Mouse (Mus musculus): ENCODE measurements around the gene Apol6.
"Not testable (repeated sequence)": the region's sequence is repeated elsewhere in the genome, so short reads cannot be mapped to it uniquely, and the experiment has no call there.

Gene Apol6

DNA sequence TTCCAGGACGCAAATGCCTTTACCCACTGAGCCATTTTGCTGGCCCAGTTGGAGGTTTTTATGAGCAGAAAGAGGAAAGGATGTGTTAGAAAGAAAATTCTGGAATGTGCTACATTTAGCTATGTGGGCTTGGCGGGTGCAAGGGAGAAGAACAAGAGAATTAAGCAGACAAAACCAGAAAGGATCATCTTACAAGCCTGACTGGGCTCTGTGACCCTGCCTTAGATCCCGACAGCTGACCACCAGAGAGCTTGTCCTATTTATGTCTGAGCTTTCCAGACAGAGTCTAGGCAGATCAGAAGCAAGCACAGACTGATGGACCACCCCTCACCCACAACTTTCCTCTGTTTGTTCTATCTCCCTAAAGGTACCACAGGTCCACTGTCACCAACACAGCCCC, 13.3 kb upstream of the Apol6 start:
- DNase-seq (ENCODE audit: low spot score) = no peak

DNA sequence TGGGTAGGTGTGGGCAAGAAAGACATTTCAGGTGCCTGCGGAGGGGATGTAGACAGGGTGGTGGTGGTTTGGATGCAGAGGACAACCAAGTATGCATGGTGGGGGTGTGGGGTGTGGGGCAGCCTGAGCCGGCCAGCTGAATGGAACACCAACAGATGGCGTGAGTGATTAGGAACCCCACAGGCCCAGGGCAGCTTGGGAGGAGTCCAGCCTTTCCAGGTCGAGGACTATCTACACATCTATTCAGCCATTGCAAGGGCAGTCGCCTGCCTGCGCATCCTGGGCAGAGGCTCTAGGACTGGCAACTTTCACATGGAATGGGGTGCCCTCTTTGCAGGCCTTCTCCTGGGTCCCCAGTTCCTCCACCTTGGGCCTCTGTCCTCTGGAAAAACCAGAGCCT, 10.0 kb upstream of the Apol6 start:
- no peak for DNase-seq (ENCODE audit: low spot score)

DNA sequence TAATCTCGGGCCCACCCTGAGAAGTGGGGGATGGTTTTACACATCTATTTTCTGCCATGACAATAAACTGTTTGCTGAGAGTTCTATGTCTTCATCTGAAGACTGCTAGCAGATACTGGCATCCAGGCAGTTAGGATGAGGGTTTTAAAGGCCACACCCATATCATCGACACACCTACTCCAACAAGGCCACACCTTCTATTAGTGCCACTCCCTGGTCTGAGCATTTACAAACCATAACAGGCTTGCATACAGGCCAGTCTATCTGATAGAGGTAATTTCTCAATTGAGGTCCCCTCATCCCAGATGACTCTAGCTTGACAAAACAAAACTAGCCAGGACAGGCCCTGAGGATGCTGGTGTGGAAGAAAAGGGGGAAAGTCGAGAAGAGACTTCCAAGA, 8.9 kb upstream of the Apol6 start:
- DNase-seq (ENCODE audit: low spot score) = no peak

DNA sequence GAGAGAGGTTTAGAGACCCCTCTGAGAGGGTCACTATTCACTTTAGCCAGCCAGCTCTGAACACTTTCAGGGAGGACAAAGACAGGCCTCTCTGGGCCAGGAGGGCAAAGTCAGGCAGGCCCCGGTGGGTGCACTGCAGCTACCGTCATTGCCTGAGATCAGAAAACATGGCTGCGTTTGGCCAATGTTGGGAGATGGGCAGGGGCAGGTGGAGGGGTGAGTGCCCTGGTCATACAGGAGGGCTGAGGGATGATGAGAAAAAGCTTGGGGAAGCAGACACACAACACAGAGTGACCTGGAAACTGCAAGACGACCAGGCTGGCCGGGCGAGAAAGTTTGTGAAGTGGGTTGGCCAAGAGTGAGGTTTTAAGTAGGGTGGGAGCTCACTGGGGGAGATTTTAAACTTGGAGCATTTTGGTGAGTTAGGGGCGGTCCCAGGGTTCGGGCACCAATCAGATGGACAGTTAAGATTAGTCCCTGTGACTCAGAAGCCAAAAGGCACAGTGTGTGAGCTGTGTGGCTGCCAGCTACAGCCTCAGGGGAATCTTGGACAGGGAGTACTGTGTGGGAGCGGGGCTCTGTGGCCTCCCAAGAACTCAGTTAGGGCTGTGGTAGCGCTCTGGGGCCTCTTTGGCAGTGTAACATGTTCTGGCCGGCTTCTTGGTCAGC, 8.1 kb upstream of the Apol6 start:
- no peak for DNase-seq (ENCODE audit: low spot score)

DNA sequence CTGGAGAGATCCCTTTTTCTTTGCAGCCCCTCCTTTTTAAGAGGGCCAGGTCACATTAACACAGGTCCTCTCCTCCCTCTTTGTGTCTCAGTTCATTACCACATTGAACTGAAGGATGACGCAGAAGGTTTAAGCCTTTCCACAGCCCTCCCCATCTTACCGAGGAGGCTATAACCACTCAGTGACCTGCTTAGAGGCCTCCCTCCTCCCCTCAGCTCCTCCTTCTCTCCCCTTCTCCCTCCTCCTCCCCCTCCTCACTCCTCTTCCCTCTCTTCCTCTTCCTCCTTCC, 7.6 kb upstream of the Apol6 start:
- DNase-seq (ENCODE audit: low spot score) = no peak

DNA sequence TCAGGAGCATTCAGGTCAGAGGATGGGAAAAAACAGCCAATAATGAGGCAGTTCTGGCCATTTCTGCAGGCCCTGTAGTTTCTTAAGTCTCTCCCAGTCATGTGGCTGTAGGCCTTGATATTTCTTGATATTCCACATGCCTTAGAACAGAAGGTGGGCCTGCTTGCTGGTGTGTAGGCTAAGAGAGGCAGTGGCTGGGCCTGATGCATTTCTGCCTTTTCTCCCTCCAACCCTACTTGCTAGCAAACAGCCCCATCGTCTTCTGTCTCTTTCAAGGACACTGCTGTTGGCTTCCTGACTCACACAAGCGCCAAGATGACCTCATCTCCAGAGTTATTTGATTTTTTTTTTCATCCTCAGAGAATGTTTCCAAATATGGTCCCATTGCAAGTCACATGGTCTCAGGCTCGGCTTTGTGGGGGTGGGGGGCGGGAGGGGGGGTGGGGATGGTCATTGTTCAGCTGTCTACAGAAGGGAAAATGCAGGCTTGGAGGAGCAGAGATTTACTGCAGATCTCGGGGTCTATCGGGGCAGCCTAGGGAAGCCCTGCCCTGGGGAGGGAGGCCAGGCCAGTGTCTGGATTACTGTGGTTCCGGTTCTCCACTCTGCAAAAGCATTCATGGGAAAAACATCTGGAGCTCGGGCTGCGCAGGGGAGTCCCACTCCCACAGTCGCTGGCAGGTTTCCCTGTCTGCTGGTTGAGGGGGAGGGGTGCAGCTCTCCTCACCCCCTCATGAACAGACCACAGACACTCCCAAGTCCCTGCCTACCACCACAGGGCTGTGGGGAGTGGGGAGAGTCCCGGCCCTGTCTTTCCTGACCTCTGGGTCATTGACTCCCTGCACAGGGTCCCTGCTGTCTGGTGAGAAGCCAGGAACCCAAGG, 7.0 kb upstream of the Apol6 start:
- DNase-seq (ENCODE audit: low spot score) = no peak

DNA sequence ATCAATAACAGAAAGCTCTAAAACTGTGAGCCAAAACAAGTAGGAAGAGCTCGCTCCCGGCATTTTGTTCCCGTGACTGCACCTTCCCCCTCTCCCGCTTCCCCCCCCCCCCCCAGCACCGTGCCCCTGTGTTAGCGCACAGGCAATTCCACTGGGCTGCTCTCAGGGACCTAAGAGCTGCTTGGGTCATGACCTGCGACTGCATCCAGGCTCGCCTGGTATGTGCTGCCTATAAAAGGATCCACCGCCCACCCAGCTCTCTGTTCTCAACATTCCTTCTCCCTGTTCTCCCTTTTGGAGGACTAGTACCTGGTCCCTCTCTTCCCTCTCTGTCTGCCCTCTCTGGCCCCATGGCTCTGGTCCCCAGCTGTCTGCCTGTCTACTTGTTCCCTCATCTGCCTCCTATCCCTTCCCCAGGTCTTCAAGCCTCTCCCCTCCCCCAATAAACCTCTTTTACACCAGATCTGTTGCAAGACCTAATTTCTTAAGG, 5.3 kb upstream of the Apol6 start:
- no peak for DNase-seq (ENCODE audit: low spot score)

DNA sequence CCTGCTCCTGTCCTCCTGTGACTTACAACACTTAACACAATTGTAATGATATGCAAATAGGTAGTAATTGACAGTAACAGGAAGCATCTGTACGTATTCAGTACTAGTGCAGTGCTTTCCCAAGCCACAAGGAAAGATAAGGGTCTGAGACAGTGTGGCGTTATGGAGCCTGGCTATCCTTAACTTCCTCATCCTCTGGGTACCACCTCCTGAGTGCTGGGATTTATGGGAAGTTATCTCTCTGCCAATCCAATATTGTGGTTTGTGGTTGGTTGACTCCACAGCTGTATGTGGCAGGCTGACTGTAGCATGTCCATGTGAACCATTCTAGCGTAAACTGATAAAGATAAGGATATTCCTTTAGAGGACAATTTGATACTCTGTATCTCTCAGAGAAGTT, 3.7 kb upstream of the Apol6 start:
- DNase-seq (ENCODE audit: low spot score) = no peak

DNA sequence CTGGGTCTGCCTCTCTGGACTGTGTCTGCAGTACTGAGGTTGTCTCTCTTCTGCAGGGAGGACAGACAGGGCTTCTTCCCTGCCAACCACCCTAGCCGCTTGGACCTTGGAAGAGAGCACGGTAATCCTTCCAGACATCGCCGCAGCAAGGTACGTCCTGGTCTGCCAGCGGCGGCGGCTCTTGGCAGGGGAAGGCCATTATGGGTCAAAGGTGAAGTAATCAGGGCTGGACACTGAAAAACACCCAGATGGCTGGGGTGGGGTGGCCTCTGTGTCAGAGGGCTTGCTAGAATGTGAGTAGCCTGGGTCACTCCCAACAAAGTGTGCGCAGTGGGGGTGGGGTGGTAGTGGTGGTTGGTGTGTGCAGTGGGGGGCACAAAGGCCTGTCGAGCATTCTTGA, 1.1 kb downstream of the Apol6 start:
- no peak for DNase-seq (ENCODE audit: low spot score)

DNA sequence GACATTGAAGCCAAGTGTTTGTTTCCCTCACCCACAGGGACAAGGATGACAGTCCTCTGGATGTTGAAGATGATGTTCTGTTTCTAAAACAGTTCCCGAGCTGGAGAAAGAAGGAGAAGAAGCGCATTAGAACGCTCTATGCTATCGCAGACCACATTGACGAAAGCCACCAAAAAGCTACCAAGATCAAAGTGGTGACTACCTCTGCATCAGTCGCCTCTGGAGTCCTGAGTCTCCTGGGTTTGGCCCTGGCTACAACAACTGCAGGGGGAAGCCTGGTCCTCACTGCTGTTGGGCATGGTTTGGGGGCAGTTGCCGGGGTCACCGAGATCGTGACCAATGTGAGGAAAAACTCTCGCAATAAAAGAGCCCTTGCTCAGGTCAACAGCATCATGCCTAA, 6.0 kb downstream of the Apol6 start, which contains the start of gene Mb:
Gene Mb, minus strand, starts transcription at position 101 of the 400 bp plus-strand sequence.
- no peak for DNase-seq (ENCODE audit: low spot score)

DNA sequence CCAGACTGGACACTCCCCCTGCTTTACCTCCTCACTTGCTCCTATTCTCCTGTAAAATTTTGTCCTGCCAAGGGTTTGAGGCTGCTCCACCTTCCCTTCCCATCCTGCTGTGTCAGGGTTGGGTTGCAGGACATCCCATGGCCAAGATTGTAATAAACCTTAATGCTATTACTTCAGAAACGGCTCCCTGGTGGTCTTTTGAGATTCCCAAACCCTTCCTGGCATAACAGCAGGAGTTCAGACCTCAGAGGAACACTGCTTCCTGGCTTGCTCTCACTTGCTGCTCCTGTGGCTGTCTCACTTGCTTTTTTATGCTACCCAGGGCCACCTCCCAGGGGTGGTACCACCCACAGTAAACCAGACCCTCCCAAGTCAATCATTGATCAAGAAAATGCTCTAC, 7.6 kb downstream of the Apol6 start:
- DNase-seq (ENCODE audit: low spot score) = no peak

DNA sequence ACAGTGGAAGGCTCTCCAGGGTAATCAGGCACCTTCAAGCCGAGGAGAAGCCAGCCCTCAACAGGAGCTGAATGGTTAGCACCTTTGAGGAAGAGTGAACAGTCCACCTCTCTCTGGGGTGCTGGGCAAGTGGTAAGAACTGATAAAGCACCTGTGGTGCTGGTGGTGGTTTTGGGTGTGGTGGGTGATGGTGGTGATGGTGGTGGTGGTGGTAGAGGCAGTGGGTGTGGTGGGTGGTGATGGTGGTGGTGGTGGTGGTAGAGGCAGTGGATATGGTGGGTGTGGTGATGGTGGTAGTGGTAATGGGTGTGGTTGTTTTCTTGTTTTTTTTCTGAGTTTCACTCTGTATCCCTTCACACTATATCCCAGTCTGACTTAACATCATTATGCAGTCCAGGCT, 8.5 kb downstream of the Apol6 start:
- no peak for DNase-seq (ENCODE audit: low spot score)

DNA sequence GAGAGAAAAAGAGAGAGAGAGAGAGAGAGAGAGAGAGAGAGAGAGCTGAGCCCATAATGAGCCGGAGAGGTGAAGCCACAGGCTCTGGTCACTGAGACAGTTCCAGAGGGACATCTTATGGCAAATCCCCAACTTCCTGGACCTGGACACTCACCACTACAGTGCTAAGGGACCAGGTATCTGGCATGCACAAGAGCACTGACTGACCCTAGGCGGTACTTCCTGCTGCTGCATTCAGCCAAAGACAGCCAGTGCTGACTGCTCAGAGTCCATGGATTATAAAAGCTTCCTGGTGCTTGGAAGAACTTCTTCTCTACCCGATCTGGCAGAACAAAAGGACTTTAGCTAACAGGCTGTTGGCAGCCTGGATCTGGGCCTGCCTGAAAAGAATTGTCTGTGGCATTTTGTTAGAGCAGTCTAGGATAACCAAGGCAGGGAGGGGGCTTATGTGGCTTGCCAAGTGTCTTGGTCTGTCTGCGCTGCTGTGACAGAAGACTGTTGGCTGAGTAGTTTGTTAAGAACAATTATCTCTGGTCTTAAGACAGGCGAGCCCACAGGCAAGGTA, 10.2 kb downstream of the Apol6 start:
- no peak for DNase-seq (ENCODE audit: low spot score)

DNA sequence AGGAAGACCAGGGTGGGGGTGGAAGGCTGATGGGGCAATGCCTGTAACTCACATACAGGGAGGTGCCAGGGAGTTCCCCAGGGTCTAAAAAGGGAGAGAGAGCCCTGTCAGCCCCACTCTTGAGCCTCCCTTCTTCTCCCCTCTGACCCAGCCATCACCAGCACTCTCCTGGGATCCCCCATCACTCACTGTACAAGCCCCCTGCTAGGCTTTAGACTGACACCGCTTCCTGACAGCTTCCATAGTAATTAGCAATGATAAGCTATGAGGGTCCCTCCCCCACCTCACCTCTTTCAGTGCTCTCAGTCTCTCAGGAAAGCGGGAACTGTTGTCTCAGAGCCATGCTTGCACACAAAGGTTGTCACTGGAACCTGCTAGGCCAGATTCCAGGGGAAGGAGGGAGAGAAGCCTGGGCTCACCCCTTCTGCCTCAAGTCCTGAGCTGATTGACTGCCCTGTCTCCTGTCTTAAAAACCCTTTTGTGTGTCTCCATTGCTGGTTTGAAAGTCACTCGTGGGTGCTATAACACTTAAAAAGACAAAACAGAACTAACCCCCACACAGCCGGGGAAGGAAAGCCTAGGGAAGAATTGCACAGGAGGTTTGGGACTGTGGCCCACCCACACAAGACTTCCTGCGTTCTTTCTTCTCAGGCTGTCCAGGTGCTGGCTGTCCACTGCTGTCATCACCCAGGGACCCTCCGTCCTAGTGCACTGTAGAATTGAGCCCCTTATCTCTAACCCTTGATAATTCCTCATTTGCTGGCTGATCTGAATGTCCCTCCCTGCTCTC, 11.7 kb downstream of the Apol6 start:
- no peak for DNase-seq (ENCODE audit: low spot score)

DNA sequence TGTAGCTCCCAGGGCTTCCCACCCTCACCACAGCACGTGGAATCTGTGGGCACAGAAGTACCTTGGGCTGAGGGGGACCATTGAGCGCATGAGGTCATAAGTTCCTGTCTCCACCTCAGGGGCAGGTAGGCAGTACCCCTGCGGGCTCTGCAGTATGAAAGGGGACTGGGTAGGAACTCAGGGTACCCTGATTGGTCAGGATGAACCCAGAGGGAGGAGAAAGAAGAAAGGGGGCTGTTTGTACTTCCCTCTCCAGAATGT, 12.2 kb downstream of the Apol6 start:
- no peak for DNase-seq (ENCODE audit: low spot score)

DNA sequence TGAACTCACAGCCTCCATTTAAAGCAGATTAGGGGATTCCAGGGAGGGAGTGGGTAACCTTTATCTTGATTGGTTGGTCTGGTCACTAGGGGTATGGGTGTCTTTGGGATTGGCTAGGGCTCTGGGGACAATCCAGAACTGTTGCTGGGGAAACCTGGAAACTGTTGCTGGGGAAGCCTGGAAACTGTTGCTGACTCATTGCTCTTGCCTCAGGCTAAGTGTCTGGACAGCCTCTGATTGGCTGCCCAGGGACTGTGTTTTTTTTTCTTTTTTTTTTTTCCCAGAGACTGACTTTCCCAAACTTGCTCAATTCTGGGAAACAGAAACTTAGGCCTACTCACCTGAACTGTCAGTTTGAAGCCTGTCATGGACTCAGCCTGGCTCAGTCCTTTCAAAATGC, 14.0 kb downstream of the Apol6 start:
- no peak for DNase-seq (ENCODE audit: low spot score)

DNA sequence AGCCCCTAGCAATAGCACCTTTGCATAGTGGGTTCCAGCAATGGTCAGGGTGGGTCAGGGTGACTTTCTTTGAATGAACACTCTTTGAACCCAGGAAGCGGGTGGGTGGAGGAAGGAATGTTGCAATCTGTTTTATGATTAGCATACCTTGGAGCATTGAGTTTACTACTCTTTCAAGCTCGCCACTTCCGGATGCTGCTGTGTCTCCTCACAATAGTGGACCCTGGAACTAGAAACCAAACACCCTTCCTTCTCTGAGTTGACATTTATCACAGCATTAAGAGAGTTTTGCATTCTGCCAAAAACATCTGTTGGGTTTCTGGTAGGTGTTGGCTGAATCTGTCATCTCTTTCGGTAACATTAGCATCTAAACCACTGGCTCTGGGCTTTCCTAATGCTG, 14.9 kb downstream of the Apol6 start:
- not testable (repeated sequence) for DNase-seq (ENCODE audit: low spot score)

DNA sequence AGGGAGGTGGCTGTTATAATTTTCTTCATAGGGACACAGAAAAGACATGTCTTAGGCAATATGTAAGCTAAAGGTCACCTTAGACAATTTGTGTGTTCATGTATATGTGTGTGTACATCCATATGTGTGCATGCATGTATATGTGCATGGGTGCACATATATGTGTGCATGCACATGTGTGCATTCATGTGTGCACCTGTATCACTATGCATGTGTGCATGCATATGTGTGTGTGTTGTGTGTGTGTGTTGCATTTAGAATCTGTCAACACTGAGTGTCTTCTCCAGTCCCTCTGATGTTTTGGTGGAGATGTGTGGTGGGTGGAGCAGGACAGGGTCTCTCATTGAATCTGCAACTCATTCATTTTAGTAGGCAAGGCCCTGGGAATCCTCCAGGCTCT, 18.2 kb downstream of the Apol6 start:
- no peak for DNase-seq (ENCODE audit: low spot score)

DNA sequence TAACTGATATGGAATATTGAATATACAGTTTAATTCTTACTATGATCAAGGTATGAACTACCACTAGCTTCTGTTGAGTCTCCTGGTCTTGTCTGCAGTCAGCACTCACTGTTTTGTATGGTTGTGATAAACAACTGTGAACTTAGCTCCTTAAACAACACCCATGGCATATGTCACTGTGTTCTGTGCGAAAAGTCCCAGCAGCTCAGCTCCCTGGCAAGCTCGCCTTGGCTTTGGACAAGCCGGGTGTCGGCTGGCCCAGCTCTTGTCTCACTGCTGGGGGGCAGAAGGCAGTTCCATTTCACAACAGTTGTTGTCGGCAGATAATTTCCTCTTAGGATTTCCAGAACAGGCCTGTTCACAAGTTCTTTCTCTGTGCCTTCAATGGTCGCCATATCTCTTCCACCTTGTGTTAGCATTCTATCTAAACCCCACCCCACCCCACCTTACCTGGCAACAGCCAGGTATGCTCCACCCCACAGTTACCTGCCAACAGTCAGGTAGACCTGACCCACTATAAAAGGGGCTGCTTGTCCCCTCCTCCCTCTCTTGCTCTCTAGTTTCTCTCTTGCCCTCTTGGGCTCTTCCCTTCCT, 20.8 kb downstream of the Apol6 start:
- DNase-seq (ENCODE audit: low spot score) = no peak

DNA sequence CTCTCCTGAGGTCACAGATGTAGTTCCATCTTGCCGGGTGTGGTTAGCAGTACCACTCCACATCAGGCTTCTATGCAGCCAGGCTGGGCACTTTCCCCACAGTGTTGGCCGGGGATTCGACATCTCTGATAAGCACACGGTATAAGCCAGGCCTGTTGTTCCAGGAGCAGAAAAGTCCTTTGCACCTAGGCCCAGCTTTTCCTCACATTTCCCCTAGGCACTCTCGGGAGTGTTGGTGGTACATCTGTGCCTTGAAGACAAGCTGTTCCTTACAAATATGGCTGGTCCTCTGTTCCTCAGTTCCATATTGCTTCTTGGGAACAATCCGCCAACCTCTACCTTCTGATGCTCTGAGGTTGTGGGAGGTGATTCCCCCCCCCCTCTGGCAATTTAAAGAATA, 21.7 kb downstream of the Apol6 start:
- DNase-seq (ENCODE audit: low spot score) = no peak

DNA sequence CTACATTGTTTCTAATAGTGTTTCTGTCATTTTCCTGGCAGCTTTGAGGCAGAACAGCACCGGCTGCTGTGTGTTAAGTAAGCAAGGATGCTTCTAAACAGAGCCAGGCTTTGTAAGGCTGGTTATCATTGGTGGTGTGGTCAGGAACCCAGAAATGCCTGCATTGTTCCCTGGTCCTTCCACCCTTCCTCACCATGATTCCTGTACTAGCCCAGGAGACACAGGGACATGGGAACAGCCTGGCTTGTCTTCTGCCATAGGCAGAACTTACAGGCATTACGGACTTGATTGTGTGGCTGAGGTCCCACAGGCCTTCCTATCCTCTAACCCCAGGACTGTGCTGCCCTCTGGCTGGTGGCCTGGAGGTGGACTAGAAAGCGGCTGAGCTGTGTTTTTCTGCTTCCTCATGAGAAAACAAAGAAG, 23.9 kb downstream of the Apol6 start:
- DNase-seq (ENCODE audit: low spot score) = no peak

DNA sequence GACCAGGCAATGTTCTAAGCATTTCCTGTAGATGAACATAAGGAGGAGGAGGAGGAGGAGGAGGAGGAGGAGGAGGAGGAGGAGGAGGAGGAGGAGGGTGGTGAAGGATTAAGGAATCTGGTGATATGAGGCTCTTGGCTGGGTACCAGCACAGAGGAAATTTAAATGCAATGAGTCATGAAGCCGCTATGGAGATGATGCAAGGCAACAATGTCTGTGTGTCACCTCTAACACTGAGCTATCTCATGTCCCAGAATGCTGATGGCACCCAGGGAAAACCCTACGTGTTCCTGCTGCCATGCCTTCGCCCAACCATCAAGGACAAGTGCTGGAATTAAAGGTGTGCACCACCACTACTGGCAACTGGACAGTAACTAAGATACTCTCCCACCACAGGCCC, 24.5 kb downstream of the Apol6 start:
- DNase-seq (ENCODE audit: low spot score) = no peak
